Mouse (Mus musculus) MEL (cell line): Measurements from ENCODE around the gene Gm26602. TPM values are rescaled to one million over a fixed set of nuclear protein-coding genes. Genes with fewer than 3 reads are reported as not detected.

Source experiments
- DNase-seq: peaks from one replicate; pipeline ENCODE4 v3.0.0; 2011; ENCODE audit warnings: low read depth, low spot score
- H3K27ac ChIP-seq: 2 replicates; pipeline ENCODE4 v1.5.1; 2012; ENCODE audit warnings: low read depth, mild to moderate bottlenecking, control low read depth, low read length, moderate library complexity; ENCODE audit not compliant: control insufficient read depth
- H3K27me3 ChIP-seq, 2 experiments: fragments of 150-350 bp in 1 of 2; sonication (generic) in 1 of 2; 2 replicates each; pipeline ENCODE4 v1.6.1; 2012; ENCODE audit warnings: low read length in 2 of 2, mild to moderate bottlenecking in 2 of 2, improper control_type of control experiment in 1 of 2, moderate library complexity in 1 of 2; ENCODE audit not compliant: insufficient read depth in 2 of 2, control insufficient read depth in 1 of 2
- H3K36me3 ChIP-seq, 2 experiments: 2 replicates each; pipeline ENCODE4 v1.6.1; 2012 to 2014; ENCODE audit warnings: low read length in 2 of 2, improper control_type of control experiment in 1 of 2, inconsistent platforms in 1 of 2, mild to moderate bottlenecking in 1 of 2; ENCODE audit not compliant: insufficient read depth in 2 of 2, control insufficient read depth in 1 of 2
- H3K4me1 ChIP-seq, 2 experiments: fragments of 150-350 bp in 1 of 2; sonication (generic) in 1 of 2; 2 replicates each; pipeline ENCODE4 v1.6.1; 2012; ENCODE audit warnings: low read length in 2 of 2, improper control_type of control experiment in 1 of 2, mild to moderate bottlenecking in 1 of 2; ENCODE audit not compliant: insufficient read depth in 2 of 2, control insufficient read depth in 1 of 2
- H3K4me3 ChIP-seq, 2 experiments: fragments of 150-350 bp in 1 of 2; sonication (generic) in 1 of 2; 2 replicates each; pipeline ENCODE4 v1.5.1; 2012; ENCODE audit warnings: low read depth in 2 of 2, low read length in 2 of 2, mild to moderate bottlenecking in 2 of 2, moderate library complexity in 2 of 2, control low read depth in 1 of 2, improper control_type of control experiment in 1 of 2; ENCODE audit not compliant: control insufficient read depth in 1 of 2, insufficient read depth in 1 of 2
- H3K79me2 ChIP-seq: 2 replicates; pipeline ENCODE4 v1.6.1; 2012; ENCODE audit warnings: mild to moderate bottlenecking, low read length, moderate library complexity; ENCODE audit not compliant: control insufficient read depth, poor library complexity, insufficient read depth
- H3K9ac ChIP-seq: 2 replicates; pipeline ENCODE4 v1.6.1; 2012; ENCODE audit warnings: low read depth, mild to moderate bottlenecking, control low read depth, low read length, moderate library complexity; ENCODE audit not compliant: control insufficient read depth, poor library complexity, severe bottlenecking
- H3K9me3 ChIP-seq: fragments of 150-350 bp; sonication (generic); replicated peaks from 2 replicates; pipeline ENCODE4 v1.6.1; 2012; ENCODE audit warnings: mild to moderate bottlenecking, low read length, improper control_type of control experiment, moderate library complexity; ENCODE audit not compliant: insufficient read depth
- BHLHE40 ChIP-seq: IDR thresholded peaks from 2 replicates; pipeline ENCODE4 v1.6.1; 2012; ENCODE audit warnings: low read depth, mild to moderate bottlenecking, inconsistent platforms, low read length, improper control_type of control experiment, borderline replicate concordance
- CHD1 ChIP-seq: IDR thresholded peaks from 2 replicates; pipeline ENCODE4 v1.6.1; 2012; ENCODE audit warnings: low read depth, mild to moderate bottlenecking, inconsistent platforms, low read length, improper control_type of control experiment
- CHD2 ChIP-seq: IDR thresholded peaks from 2 replicates; pipeline ENCODE4 v1.6.1; 2011; ENCODE audit warnings: low read length, improper control_type of control experiment
- CTCF ChIP-seq, 3 experiments: IDR thresholded peaks in 2 of 3; conservative IDR thresholded peaks in 1 of 3; 2 replicates each; pipeline ENCODE4 v1.5.1; 2011 to 2012; ENCODE audit warnings: low read length in 3 of 3, low read depth in 2 of 3, mild to moderate bottlenecking in 2 of 3, improper control_type of control experiment in 1 of 3, inconsistent platforms in 1 of 3, mixed read lengths in 1 of 3, moderate library complexity in 1 of 3; ENCODE audit not compliant: control insufficient read depth in 1 of 3, insufficient read depth in 1 of 3, poor library complexity in 1 of 3, severe bottlenecking in 1 of 3
- ELF1 ChIP-seq: IDR thresholded peaks from 2 replicates; pipeline ENCODE4 v1.6.1; 2014; ENCODE audit warnings: low read depth, mild to moderate bottlenecking, inconsistent platforms, low read length, improper control_type of control experiment, moderate library complexity
- EP300 ChIP-seq, 2 experiments: IDR thresholded peaks; 2 replicates each; pipeline ENCODE4 v1.6.1; 2011; ENCODE audit warnings: improper control_type of control experiment in 2 of 2, low read length in 2 of 2, low read depth in 1 of 2, mild to moderate bottlenecking in 1 of 2
- GATA1 ChIP-seq: IDR thresholded peaks from 2 replicates; pipeline ENCODE4 v1.6.1; 2011; ENCODE audit warnings: low read depth, low read length, improper control_type of control experiment
- JUND ChIP-seq: IDR thresholded peaks from 2 replicates; pipeline ENCODE4 v1.6.1; 2011; ENCODE audit warnings: low read depth, mild to moderate bottlenecking, improper control_type of control experiment, low read length
- MAFK ChIP-seq: IDR thresholded peaks from 2 replicates; pipeline ENCODE4 v1.6.1; 2011; ENCODE audit warnings: low read depth, mild to moderate bottlenecking, low read length, improper control_type of control experiment, borderline replicate concordance
- MAX ChIP-seq: IDR thresholded peaks from 2 replicates; pipeline ENCODE4 v1.6.1; 2011; ENCODE audit warnings: low read length, improper control_type of control experiment
- MEF2A ChIP-seq: IDR thresholded peaks from 2 replicates; pipeline ENCODE4 v1.6.1; 2014; ENCODE audit warnings: low read depth, mild to moderate bottlenecking, inconsistent platforms, low read length, improper control_type of control experiment; ENCODE audit not compliant: poor library complexity, insufficient replicate concordance, severe bottlenecking; ENCODE audit errors: extremely low read depth
- NELFE ChIP-seq: IDR thresholded peaks from 2 replicates; pipeline ENCODE4 v1.6.1; 2011; ENCODE audit warnings: low read depth, low read length, improper control_type of control experiment
- NRF1 ChIP-seq: IDR thresholded peaks from 2 replicates; pipeline ENCODE4 v1.6.1; 2014; ENCODE audit warnings: low read depth, mild to moderate bottlenecking, inconsistent platforms, low read length, improper control_type of control experiment, moderate library complexity; ENCODE audit not compliant: poor library complexity, insufficient read depth, severe bottlenecking
- RAD21 ChIP-seq: IDR thresholded peaks from 2 replicates; pipeline ENCODE4 v1.6.1; 2011; ENCODE audit warnings: mild to moderate bottlenecking, low read depth, low read length, improper control_type of control experiment
- SMC3 ChIP-seq: IDR thresholded peaks from 2 replicates; pipeline ENCODE4 v1.6.1; 2011; ENCODE audit warnings: low read depth, low read length, improper control_type of control experiment
- TAL1 ChIP-seq: IDR thresholded peaks from 2 replicates; pipeline ENCODE4 v1.6.1; 2012; ENCODE audit warnings: mild to moderate bottlenecking, inconsistent platforms, low read length, moderate library complexity, mixed read lengths
- TBP ChIP-seq: IDR thresholded peaks from 2 replicates; pipeline ENCODE4 v1.8.0; 2011; ENCODE audit warnings: low read depth, low read length, improper control_type of control experiment
- TCF12 ChIP-seq: IDR thresholded peaks from 2 replicates; pipeline ENCODE4 v1.6.1; 2014; ENCODE audit warnings: low read depth, mild to moderate bottlenecking, inconsistent platforms, low read length, improper control_type of control experiment, moderate library complexity
- USF1 ChIP-seq: IDR thresholded peaks from 2 replicates; pipeline ENCODE4 v1.6.1; 2014; ENCODE audit warnings: low read depth, mild to moderate bottlenecking, inconsistent platforms, low read length, improper control_type of control experiment, moderate library complexity
- USF2 ChIP-seq, 2 experiments: IDR thresholded peaks; 2 replicates each; pipeline ENCODE4 v1.6.1; 2011 to 2012; ENCODE audit warnings: improper control_type of control experiment in 2 of 2, low read length in 2 of 2, borderline replicate concordance in 1 of 2, inconsistent platforms in 1 of 2, low read depth in 1 of 2, mild to moderate bottlenecking in 1 of 2; ENCODE audit not compliant: insufficient read depth in 1 of 2
- ZKSCAN1 ChIP-seq: IDR thresholded peaks from 2 replicates; pipeline ENCODE4 v1.6.1; 2012; ENCODE audit warnings: low read depth, mild to moderate bottlenecking, inconsistent platforms, low read length, improper control_type of control experiment, moderate library complexity
- polyA plus RNA-seq, 2 experiments: library from polyadenylated mRNA; stranded (reverse) in 1 of 2; unstranded in 1 of 2; fragments of >175 nt in 1 of 2; fragments of >200 nt in 1 of 2; gene quantifications; 2 replicates each; pipeline versions ENCODE4 v1.2.1 to v1.2.4; 2012; ENCODE audit warnings: low replicate concordance in 2 of 2, low read depth in 1 of 2; ENCODE audit not compliant: insufficient read length in 2 of 2, insufficient read depth in 1 of 2, missing spikeins in 1 of 2
- total RNA-seq: library from RNA; depleted of rRNA; stranded (reverse); fragments of 300-350 nt; gene quantifications from 2 replicates; pipeline ENCODE4 v1.2.3, GENCODE M21; 2012

Gene Gm26602
- total and polyA plus RNA-seq, 3 experiments, result 4.5 to 10.2 TPM; not detected in 1

DNA sequence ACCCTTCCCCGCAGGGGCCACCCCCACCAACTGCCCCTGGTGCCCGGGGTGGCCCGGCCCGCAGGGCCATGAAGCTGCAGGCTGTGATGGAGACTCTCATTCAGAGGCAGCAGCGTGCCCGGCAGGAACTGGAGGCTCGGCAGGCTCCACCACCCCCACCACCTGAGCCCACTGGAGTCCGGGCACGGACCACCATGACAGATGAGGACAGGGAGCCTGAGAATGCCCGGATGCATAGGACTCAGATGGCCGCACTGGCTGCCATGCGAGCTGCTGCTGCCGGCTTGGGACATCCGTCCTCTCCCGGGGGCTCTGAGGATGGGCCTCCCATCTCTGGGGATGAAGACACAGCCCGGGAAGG, 20.1 kb downstream of the Gm26602 start (continued):
- TF ChIP-seq RAD21 (no peak), TBP (no peak)

DNA sequence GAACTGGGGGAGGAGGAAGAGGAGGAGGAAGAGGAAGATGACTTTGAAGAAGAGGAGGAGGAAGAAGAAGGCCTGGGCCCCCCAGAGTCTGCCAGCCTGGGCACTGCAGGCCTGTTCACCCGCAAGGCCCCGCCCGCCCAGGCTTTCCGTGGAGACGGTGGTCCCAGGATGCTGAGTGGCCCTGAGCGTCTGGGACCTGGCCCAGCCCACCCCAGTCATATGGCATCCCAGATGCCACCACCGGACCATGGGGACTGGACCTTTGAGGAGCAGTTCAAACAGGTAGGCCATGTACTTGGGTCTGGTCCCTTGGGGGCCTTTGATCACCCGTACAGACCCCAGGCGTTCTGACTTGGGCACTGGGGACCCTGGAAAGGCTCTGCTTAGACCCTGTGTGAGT, 21.1 kb downstream of the Gm26602 start:
- no peak for TF ChIP-seq EP300 (IDR thresholded peaks at IDR 0.05; ENCODE audit: low read depth in 1 of 2, low read length in 2 of 2)
- no peaks in the 10 kb centered on the region for H3K4me1 ChIP-seq
- no peak overlapping the region for H3K27ac ChIP-seq

DNA sequence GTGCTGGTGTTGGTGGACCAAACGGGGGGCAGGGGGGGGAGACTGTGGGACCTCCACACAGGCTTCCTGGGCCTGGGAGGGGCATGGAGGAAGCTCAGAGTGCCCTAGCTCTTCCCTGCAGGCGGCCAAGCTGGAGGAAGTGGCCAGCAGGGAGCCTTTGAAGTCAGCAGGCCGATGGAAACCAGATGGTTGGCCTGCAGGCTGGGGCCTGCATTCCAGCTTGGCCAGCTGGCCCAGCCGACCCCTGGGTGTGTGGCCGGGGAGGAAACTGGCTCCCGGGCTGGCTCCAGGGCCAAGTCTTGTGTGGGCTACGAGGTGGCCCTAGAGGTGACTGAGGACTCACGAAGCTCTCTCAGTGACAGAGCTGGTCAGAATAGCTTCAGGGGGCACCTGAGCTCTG, 22.1 kb downstream of the Gm26602 start:
- DNase-seq, result no peak

More for the DNA sequence above, 21.1 kb downstream of the Gm26602 start:
- no peak for DNase-seq
- Histone ChIP-seq H3K4me3 (no peak overlapping the region), H3K27me3 (no peaks in the 10 kb centered on the region), H3K79me2 (peaks cover 9% of the 10 kb centered on the region), H3K9ac (no peak overlapping the region), H3K9me3 (no peaks in the 10 kb centered on the region), H3K36me3 (no peaks in the 10 kb centered on the region)

DNA sequence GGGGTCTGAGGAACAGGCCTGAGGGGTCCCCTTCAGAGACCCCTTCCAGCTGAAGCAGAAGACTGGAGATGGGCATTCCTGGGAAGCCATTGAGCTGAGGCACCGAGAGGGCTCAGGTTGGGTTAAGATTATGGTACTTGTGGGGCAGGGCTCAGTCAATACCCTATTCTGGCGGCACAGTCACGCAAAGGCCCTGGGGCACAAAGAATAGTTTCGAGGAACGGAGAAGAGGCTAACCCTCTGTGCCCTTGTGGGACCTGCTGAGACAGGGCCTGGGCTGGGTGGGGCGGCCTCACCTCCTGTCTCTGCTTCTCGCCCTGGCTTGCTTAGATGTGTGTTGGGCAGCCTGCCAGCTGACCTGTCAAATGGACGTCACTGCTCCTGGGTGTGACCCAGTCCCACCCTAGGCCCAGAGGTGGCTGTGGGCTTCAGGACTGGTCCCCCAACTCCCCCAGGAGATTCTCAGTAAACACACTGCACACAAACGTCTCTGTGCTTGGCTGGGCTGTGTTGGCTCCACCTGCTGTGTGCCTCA, 22.6 kb downstream of the Gm26602 start:
- H3K4me3 ChIP-seq, result no peak overlapping the region
- H3K79me2 ChIP-seq, result no peaks in the 10 kb centered on the region
- H3K4me1 ChIP-seq, result no peaks in the 10 kb centered on the region
- no peak overlapping the region for H3K27ac ChIP-seq
- no peak for DNase-seq
- no peaks in the 10 kb centered on the region for H3K9me3 ChIP-seq
- no peaks in the 10 kb centered on the region for H3K27me3 ChIP-seq
- TF ChIP-seq NELFE (no peak), MAFK (no peak), JUND (no peak), NRF1 (no peak), USF2 (IDR thresholded peaks at IDR 0.05; ENCODE audit: borderline replicate concordance in 1 of 2, insufficient read depth in 1 of 2, low read depth in 1 of 2, low read length in 2 of 2) (no peak), ZKSCAN1 (no peak), CHD1 (no peak), TAL1 (no peak), MEF2A (no peak), TCF12 (no peak), MAX (no peak), ELF1 (no peak), BHLHE40 (no peak), USF1 (no peak), CHD2 (no peak), CTCF (IDR thresholded peaks at IDR 0.05 in 2 of 3, conservative IDR thresholded peaks at IDR 0.05 in 1 of 3; ENCODE audit: control insufficient read depth in 1 of 3, insufficient read depth in 1 of 3, low read depth in 2 of 3, low read length in 3 of 3, poor library complexity in 1 of 3, severe bottlenecking in 1 of 3) (no peak), SMC3 (no peak)
- H3K36me3 ChIP-seq, result no peaks in the 10 kb centered on the region
- H3K9ac ChIP-seq, result no peak overlapping the region

More for the DNA sequence above, 22.1 kb downstream of the Gm26602 start:
- Histone ChIP-seq H3K79me2 (peaks cover 3% of the 10 kb centered on the region; the same call in 1 of the 2 replicates), H3K9ac (no peak overlapping the region), H3K36me3 (no peaks in the 10 kb centered on the region), H3K4me1 (no peaks in the 10 kb centered on the region), H3K27me3 (no peaks in the 10 kb centered on the region), H3K4me3 (no peak overlapping the region), H3K9me3 (no peaks in the 10 kb centered on the region), H3K27ac (no peak overlapping the region)
- TF ChIP-seq TAL1, result no peak
- TF ChIP-seq USF2 (IDR thresholded peaks at IDR 0.05; ENCODE audit: borderline replicate concordance in 1 of 2, insufficient read depth in 1 of 2, low read depth in 1 of 2, low read length in 2 of 2), result no peak
- TF ChIP-seq MAFK, result no peak
- TF ChIP-seq GATA1, result no peak
